Comparison of ENCODE assay signal across 27 mouse cellular contexts in the genomic region with DNA sequence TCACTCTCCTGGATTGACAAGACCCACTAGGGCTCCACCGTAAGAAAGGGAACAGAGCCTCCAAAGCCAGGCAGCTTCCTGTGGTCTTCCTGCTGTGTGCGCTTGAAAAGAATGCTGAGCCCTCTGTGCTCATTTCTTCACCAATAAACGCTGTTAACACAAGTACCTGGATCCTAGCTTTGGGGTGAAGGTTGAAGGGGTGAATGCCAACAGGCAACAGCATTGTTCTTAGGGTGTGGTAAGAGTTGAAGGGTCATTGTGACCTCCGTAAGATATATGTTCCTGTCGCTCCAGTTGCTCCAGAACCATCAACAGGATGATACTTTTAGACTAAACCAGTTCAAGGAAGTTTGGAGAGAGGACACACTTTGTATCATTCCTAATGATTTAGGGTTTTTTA. TPM values are rescaled to one million over a fixed set of nuclear protein-coding genes. Genes with fewer than 3 reads are reported as not detected.
DNase-seq lines count a peak whose midpoint lies in the region; ATAC-seq and TF ChIP-seq lines count a peak whose summit lies in the region.
"Had no signal": no experiment of that assay in that cellular context is flagged by ENCODE, and none has a peak within 500 bp of the region (broad histone marks: within the 10 kb centered on the region; RNA-seq: fewer than 3 reads in every experiment).

A gene (minus strand): TSS at position 101 of the 400 bp plus-strand sequence.

- H3K36me3 ChIP-seq in embryonic facial prominence, embryonic 15.5 days, result no peaks in the 10 kb centered on the region
- no peaks in the 10 kb centered on the region for H3K36me3 ChIP-seq in embryonic facial prominence, embryonic 10.5 days (replicated peaks)
- H3K36me3 ChIP-seq in liver, adult 2 months (ENCODE audit: control insufficient read depth, insufficient read depth, low read length), result peaks cover 8% of the 10 kb centered on the region
- H3K36me3 ChIP-seq in liver, embryonic 14.5 days (replicated peaks; ENCODE audit: control insufficient read depth, insufficient read depth, low read depth), result no peaks in the 10 kb centered on the region
- H3K36me3 ChIP-seq: forebrain, embryonic 12.5 days; hindbrain, embryonic 15.5 days; midbrain, embryonic 15.5 days had no signal

- H3K9me3 ChIP-seq in embryonic facial prominence, embryonic 15.5 days (replicated peaks), result no peaks in the 10 kb centered on the region
- no peaks in the 10 kb centered on the region for H3K9me3 ChIP-seq in embryonic facial prominence, embryonic 10.5 days
- H3K9me3 ChIP-seq in liver, embryonic 14.5 days (ENCODE audit: control insufficient read depth, low read length), result no peaks in the 10 kb centered on the region
- H3K9me3 ChIP-seq: forebrain, embryonic 12.5 days; hindbrain, embryonic 15.5 days; midbrain, embryonic 15.5 days had no signal

- no peak for TF ChIP-seq POLR2A in liver, adult 2 months (IDR thresholded peaks at IDR 0.05; ENCODE audit: extremely low read depth, insufficient read depth, low read length)

- H3K4me2 ChIP-seq in embryonic facial prominence, embryonic 15.5 days (replicated peaks), result no peak within 1 kb of the TSS
- H3K4me2 ChIP-seq in liver, embryonic 14.5 days (ENCODE audit: low read depth), result no peak within 1 kb of the TSS
- H3K4me2 ChIP-seq: forebrain, embryonic 12.5 days; hindbrain, embryonic 15.5 days; lung, embryonic 14.5 days; midbrain, embryonic 15.5 days had no signal

- H3K9ac ChIP-seq in embryonic facial prominence, embryonic 15.5 days, result no peak within 1 kb of the TSS
- peak within 1 kb of the TSS; percentile 79 for H3K9ac ChIP-seq in liver, adult 2 months (ENCODE audit: low read depth, low read length)
- no peak within 1 kb of the TSS for H3K9ac ChIP-seq in liver, embryonic 14.5 days (replicated peaks)
- H3K9ac ChIP-seq: forebrain, embryonic 12.5 days; hindbrain, embryonic 15.5 days; lung, embryonic 14.5 days; midbrain, embryonic 15.5 days had no signal

- H3K79me2 ChIP-seq in liver, adult 2 months (ENCODE audit: control insufficient read depth, insufficient read depth, low read length), result peaks cover 12% of the 10 kb centered on the region; the same call in 1 of the 2 replicates

- peaks cover 7% of the 10 kb centered on the region; the same call in 1 of the 2 replicates for H3K4me1 ChIP-seq in embryonic facial prominence, embryonic 15.5 days
- no peaks in the 10 kb centered on the region for H3K4me1 ChIP-seq in embryonic facial prominence, embryonic 10.5 days
- H3K4me1 ChIP-seq in liver, adult 2 months (ENCODE audit: control insufficient read depth, insufficient read depth, low read length), result peaks cover 49% of the 10 kb centered on the region
- peaks cover 0 to 17% of the 10 kb centered on the region in 2 experiments; a peak in 3 of 4 replicates for H3K4me1 ChIP-seq in liver, embryonic 14.5 days (replicated peaks; ENCODE audit: control insufficient read depth in 2 of 2, insufficient read depth in 2 of 2, low read length in 1 of 2)
- H3K4me1 ChIP-seq: forebrain, embryonic 12.5 days had no signal

- WGBS in embryonic facial prominence, embryonic 15.5 days, result 62% methylated on average over 5 of the region's 5 CpGs
- 66% methylated on average over 5 of the region's 5 CpGs for WGBS in embryonic facial prominence, embryonic 10.5 days
- 29% methylated on average over 5 of the region's 5 CpGs for WGBS in liver, adult 2 months
- WGBS in liver, embryonic 14.5 days (ENCODE audit: insufficient replicate concordance), result 31% methylated on average over 5 of the region's 5 CpGs

- no peak within 1 kb of the TSS for H3K4me3 ChIP-seq in embryonic facial prominence, embryonic 15.5 days (replicated peaks)
- no peak within 1 kb of the TSS for H3K4me3 ChIP-seq in embryonic facial prominence, embryonic 10.5 days
- peak within 1 kb of the TSS; percentile 85 for H3K4me3 ChIP-seq in liver, adult 2 months (ENCODE audit: insufficient read depth, low read depth, low read length)
- H3K4me3 ChIP-seq in liver, embryonic 14.5 days (ENCODE audit: insufficient read depth in 1 of 2, low read depth in 2 of 2, low read length in 2 of 2), result peak within 1 kb of the TSS; percentile 50 to 55
- H3K4me3 ChIP-seq: forebrain, embryonic 12.5 days; gastrocnemius, adult 2 months; hindbrain, embryonic 15.5 days; midbrain, embryonic 15.5 days had no signal

- TF ChIP-seq EP300 in liver, embryonic 14.5 days (IDR thresholded peaks at IDR 0.05; ENCODE audit: low read depth), result no peak

- TF ChIP-seq CTCF in liver, adult 2 months (IDR thresholded peaks at IDR 0.05; ENCODE audit: low read depth, low read length), result no peak
- no peak for TF ChIP-seq CTCF in liver, embryonic 14.5 days (IDR thresholded peaks at IDR 0.05; ENCODE audit: low read depth)

- no peak for ATAC-seq in embryonic facial prominence, embryonic 15.5 days (ENCODE audit: insufficient number of reproducible peaks, low FRiP score, low TSS enrichment, low read depth)
- ATAC-seq in liver, embryonic 14.5 days (ENCODE audit: insufficient read depth), result no peak
- ATAC-seq: midbrain, embryonic 15.5 days had no signal

- no peak for DNase-seq in embryonic facial prominence, embryonic 10.5 days (ENCODE audit: low spot score)
- DNase-seq in liver, adult 2 months (ENCODE audit: extremely low read depth, low read depth, low spot score), result peak; percentile 68
- DNase-seq in liver, result no peak
- no peak for DNase-seq in liver, embryonic 14.5 days (ENCODE audit: low read depth in 3 of 3, low spot score in 3 of 3)
- no peak for DNase-seq in Muller cell, postnatal 12 days (ENCODE audit: inconsistent ontology term)
- no peak for DNase-seq in kidney, postnatal 4 days
- DNase-seq: cerebellum, adult 11-12 months; cerebellum, postnatal 14 days; embryo, embryonic 11 days; gastrocnemius, adult 2 months; heart, postnatal 4 days; kidney, adult 18-20 months; kidney, postnatal 14 days; left cerebral cortex, postnatal 4 days; lung, embryonic 14.5 days; lung, postnatal 36 days; retina, postnatal 1 day; thymus, postnatal 25 days had no signal

- H3K27ac ChIP-seq in embryonic facial prominence, embryonic 15.5 days (replicated peaks), result 0 out of 2 replicates have a peak within 1 kb of the TSS, but pooled peaks have one; percentile 23
- no peak within 1 kb of the TSS for H3K27ac ChIP-seq in embryonic facial prominence, embryonic 10.5 days (replicated peaks)
- H3K27ac ChIP-seq in liver, adult 2 months (replicated peaks; ENCODE audit: insufficient read depth, low read depth, low read length), result peak within 1 kb of the TSS; percentile 88
- H3K27ac ChIP-seq in liver, embryonic 14.5 days, result no peak within 1 kb of the TSS
- H3K27ac ChIP-seq: forebrain, embryonic 12.5 days; gastrocnemius, adult 2 months; hindbrain, embryonic 15.5 days; midbrain, embryonic 15.5 days had no signal

- H3K27me3 ChIP-seq in embryonic facial prominence, embryonic 15.5 days, result no peaks in the 10 kb centered on the region
- H3K27me3 ChIP-seq in embryonic facial prominence, embryonic 10.5 days (replicated peaks; ENCODE audit: low read depth, poor library complexity, severe bottlenecking), result no peaks in the 10 kb centered on the region
- no peaks in the 10 kb centered on the region for H3K27me3 ChIP-seq in liver, adult 2 months (ENCODE audit: control insufficient read depth, insufficient read depth, low read length)
- H3K27me3 ChIP-seq in liver, embryonic 14.5 days (ENCODE audit: control insufficient read depth, insufficient read depth, low read length), result no peaks in the 10 kb centered on the region
- H3K27me3 ChIP-seq: forebrain, embryonic 12.5 days; hindbrain, embryonic 15.5 days; midbrain, embryonic 15.5 days had no signal

RNA-seq across cellular contexts. Expression of the gene that starts here (rescaled TPM):
- polyA plus RNA-seq in embryonic facial prominence, embryonic 15.5 days (2015; fragmentation: Nextera tagmentation; extraction: Ambion mirVana), result 0.16 TPM in 1 of 2 replicates, not detected in the other
- polyA plus RNA-seq in embryonic facial prominence, embryonic 10.5 days (2016; fragmentation: Nextera tagmentation; extraction: Ambion mirVana), result not detected in 2 replicates
- 3,181 and 3,254 TPM in 2 replicates for total RNA-seq in liver, adult 2 months (2014; rRNA removed)
- polyA plus RNA-seq in liver, adult 2 months (2012; rRNA removed), result 2,073 and 2,202 TPM in 2 replicates
- polyA plus RNA-seq in liver, embryonic 14.5 days (2012; rRNA removed), result 580 and 780 TPM in 2 replicates
- polyA plus RNA-seq in liver, embryonic 14.5 days (2014; fragmentation: Nextera tagmentation; extraction: Ambion mirVana), result 691 and 797 TPM in 2 replicates
- total RNA-seq: CH12.LX; gastrocnemius, adult 2 months; granulocyte monocyte progenitor cell, adult 5-6 weeks; heart, postnatal 4 days; layer of hippocampus, adult 8-10 months; left cerebral cortex, postnatal 4 days; megakaryocyte-erythroid progenitor cell, adult 5-6 weeks had no signal
- polyA plus RNA-seq: forebrain, embryonic 12.5 days; heart, embryonic 14.5 days had no signal

Comparison
In these comparisons a context has a peak if more than half of its experiments do, and no peak if none do; other contexts are left out.
1. RNA of the gene that starts here (polyA plus RNA-seq): 2,073 to 2,202 TPM in liver, adult 2 months and 580 to 797 TPM in liver, embryonic 14.5 days; 0.16 TPM in embryonic facial prominence, embryonic 15.5 days and not detected in embryonic facial prominence, embryonic 10.5 days; every median in the first group is over 100 times any median in the second.
2. H3K27ac ChIP-seq: peak in embryonic facial prominence, embryonic 15.5 days (single experiment) and liver, adult 2 months (single experiment); none in embryonic facial prominence, embryonic 10.5 days (single experiment) and liver, embryonic 14.5 days (single experiment).
3. H3K4me3 ChIP-seq: peak in liver, adult 2 months (single experiment) and liver, embryonic 14.5 days (2 of 2); none in embryonic facial prominence, embryonic 15.5 days (single experiment) and embryonic facial prominence, embryonic 10.5 days (single experiment).